Mouse (Mus musculus): ENCODE measurements at regions not wholly inside any gene's neighbourhood (a gene's known extent, or its start where the extent isn't known, plus 50 kb on each side); places are given as distances from the start of the nearest gene placed in this dataset.

DNA sequence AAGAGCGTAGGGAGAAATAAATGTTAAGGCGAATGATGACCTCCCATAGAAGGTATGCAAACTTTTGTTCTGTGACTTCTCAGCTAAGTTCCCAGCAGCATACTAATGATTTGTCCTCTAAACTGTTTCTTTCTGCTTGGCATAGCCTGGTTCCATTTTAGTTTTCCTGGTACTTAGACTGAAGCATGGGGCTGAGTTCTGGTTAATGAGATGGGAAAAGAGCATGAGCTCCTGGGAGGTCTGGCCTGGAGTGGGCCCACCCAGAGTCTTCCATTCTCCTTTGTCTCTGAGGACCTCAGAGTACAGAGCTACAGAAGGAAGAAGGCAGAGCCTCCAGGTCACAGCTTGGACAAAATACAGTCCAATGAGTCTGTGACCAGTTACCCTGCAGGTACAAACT is 586.9 kb upstream of the B3galt2 start:
- no peak for TF ChIP-seq MAX (IDR thresholded peaks at IDR 0.05; ENCODE audit: low read length)
- TF ChIP-seq POLR2A (IDR thresholded peaks at IDR 0.05; ENCODE audit: control insufficient read depth in 1 of 2, insufficient read depth in 1 of 2, low read depth in 1 of 2, low read length in 2 of 2, poor library complexity in 1 of 2) = no peak
- TF ChIP-seq CTCF (IDR thresholded peaks at IDR 0.05 in 2 of 3, conservative IDR thresholded peaks at IDR 0.05 in 1 of 3; ENCODE audit: control insufficient read depth in 1 of 3, insufficient read depth in 1 of 3, low read depth in 2 of 3, low read length in 3 of 3, poor library complexity in 1 of 3, severe bottlenecking in 1 of 3) = no peak

Measured in MEL (cell line).